Mouse (Mus musculus): ENCODE measurements around the gene Sirt1.

GRCm38 (mm10) chr10:63337326-63337725 is 44.2 kb downstream of the Sirt1 start:
- TF ChIP-seq POLR2A (IDR thresholded peaks at IDR 0.05; ENCODE audit: extremely low read depth, insufficient read depth, low read length), result no peak
- no peak for TF ChIP-seq CTCF (IDR thresholded peaks at IDR 0.05; ENCODE audit: extremely low read depth, insufficient read depth, low read length)

Measured in cortical plate, adult 2 months (tissue).